Mouse (Mus musculus): ENCODE results near the gene Vsig1.

GRCm38 (mm10) chrX:140956272-140956940 lies 49.0 kb downstream of the Vsig1 start, which contains the start of the genes Psmd10 and Atg4a:
- TF ChIP-seq CTCF (IDR thresholded peaks at IDR 0.05; ENCODE audit: low read depth) (no peak), EP300 (IDR thresholded peaks at IDR 0.05; ENCODE audit: low read depth) (no peak)
